In genomic region chr19:4282898-4283553, GRCm38 (mm10) we compare ENCODE assay signal across 8 mouse cellular contexts. TPM values are rescaled to one million over a fixed set of nuclear protein-coding genes. Genes with fewer than 3 reads are reported as not detected.
DNase-seq lines count a peak whose midpoint lies in the region; ATAC-seq and TF ChIP-seq lines count a peak whose summit lies in the region.

Ankrd13d (minus strand) TSS chr19:4283137.

- peak within 1 kb of the TSS; percentile 77 for H3K4me2 ChIP-seq in forebrain, embryonic 11.5 days (ENCODE audit: low read depth, low read length, severe bottlenecking)
- H3K4me2 ChIP-seq in heart, embryonic 15.5 days = peak within 1 kb of the TSS; percentile 85
- H3K4me2 ChIP-seq in liver, embryonic 13.5 days = peak within 1 kb of the TSS; percentile 78
- H3K4me2 ChIP-seq in stomach, embryonic 15.5 days = peak within 1 kb of the TSS; percentile 77

- H3K9me3 ChIP-seq in E14TG2a.4 (ENCODE audit: low read length) = no peaks in the 10 kb centered on the region
- H3K9me3 ChIP-seq in forebrain, embryonic 11.5 days (ENCODE audit: control insufficient read depth, low read length) = no peaks in the 10 kb centered on the region; the same call in 1 of the 2 replicates
- H3K9me3 ChIP-seq in heart, embryonic 15.5 days (replicated peaks) = no peaks in the 10 kb centered on the region
- H3K9me3 ChIP-seq in liver, embryonic 13.5 days (replicated peaks) = no peaks in the 10 kb centered on the region
- H3K9me3 ChIP-seq in stomach, embryonic 15.5 days = no peaks in the 10 kb centered on the region

- H3K9ac ChIP-seq in forebrain, embryonic 11.5 days (ENCODE audit: low read length) = peak within 1 kb of the TSS; percentile 57
- H3K9ac ChIP-seq in heart, embryonic 15.5 days = peak within 1 kb of the TSS; percentile 56
- peak within 1 kb of the TSS; percentile 56 for H3K9ac ChIP-seq in liver, embryonic 13.5 days
- peak within 1 kb of the TSS; percentile 14; the same call in 1 of the 2 replicates for H3K9ac ChIP-seq in stomach, embryonic 15.5 days

- WGBS in forebrain, embryonic 11.5 days = under 1% methylated on average over 50 of the region's 50 CpGs
- under 1% methylated on average over 50 of the region's 50 CpGs for WGBS in heart, embryonic 15.5 days
- under 1% methylated on average over 50 of the region's 50 CpGs for WGBS in liver, embryonic 13.5 days (ENCODE audit: insufficient replicate concordance)
- WGBS in stomach, embryonic 15.5 days = under 1% methylated on average over 48 of the region's 50 CpGs

- H3K4me3 ChIP-seq in E14TG2a.4 (replicated peaks; ENCODE audit: low read length) = peak within 1 kb of the TSS; percentile 83
- peak within 1 kb of the TSS; percentile 56 for H3K4me3 ChIP-seq in forebrain, embryonic 11.5 days (ENCODE audit: low read depth, low read length)
- peak within 1 kb of the TSS; percentile 66 for H3K4me3 ChIP-seq in heart, embryonic 15.5 days
- H3K4me3 ChIP-seq in liver, embryonic 13.5 days (replicated peaks) = peak within 1 kb of the TSS; percentile 65
- H3K4me3 ChIP-seq in stomach, embryonic 15.5 days (replicated peaks) = peak within 1 kb of the TSS; percentile 51

- H3K4me1 ChIP-seq in E14TG2a.4 (replicated peaks; ENCODE audit: low read depth, low read length) = peaks cover 57% of the 10 kb centered on the region
- peaks cover 6% of the 10 kb centered on the region; the same call in 1 of the 2 replicates for H3K4me1 ChIP-seq in forebrain, embryonic 11.5 days (replicated peaks; ENCODE audit: control insufficient read depth, insufficient read depth, low read length)
- peaks cover 10% of the 10 kb centered on the region for H3K4me1 ChIP-seq in heart, embryonic 15.5 days (replicated peaks)
- H3K4me1 ChIP-seq in liver, embryonic 13.5 days (replicated peaks) = peaks cover 21% of the 10 kb centered on the region
- H3K4me1 ChIP-seq in stomach, embryonic 15.5 days = no peaks in the 10 kb centered on the region

- ATAC-seq in forebrain, embryonic 11.5 days (replicated peaks; ENCODE audit: low FRiP score) = peak; percentile 95
- peak; percentile 93 for ATAC-seq in heart, embryonic 15.5 days (replicated peaks; ENCODE audit: insufficient number of reproducible peaks, insufficient read depth, low FRiP score, low read depth)
- peak; percentile 87 for ATAC-seq in liver, embryonic 13.5 days (ENCODE audit: low read depth)
- ATAC-seq in stomach, embryonic 15.5 days (ENCODE audit: insufficient read depth, low FRiP score, low read depth) = peak; percentile 93

- H3K27ac ChIP-seq in forebrain, embryonic 11.5 days (ENCODE audit: low read depth, low read length) = no peak within 1 kb of the TSS
- no peak within 1 kb of the TSS for H3K27ac ChIP-seq in heart, embryonic 15.5 days
- 0 out of 2 replicates have a peak within 1 kb of the TSS, but pooled peaks have one; percentile 10 for H3K27ac ChIP-seq in liver, embryonic 13.5 days
- H3K27ac ChIP-seq in stomach, embryonic 15.5 days = peak within 1 kb of the TSS; percentile 45; the same call in 1 of the 2 replicates

- DNase-seq in c-Kit-positive CD71-positive TER-119-negative erythroid progenitor cells, embryonic 14.5 days (ENCODE audit: low read depth) = peak; percentile 63
- peak; percentile 96 for DNase-seq in forebrain, embryonic 11.5 days (ENCODE audit: low spot score)
- DNase-seq in kidney, postnatal 25 days = peak; percentile 79 to 92
- peak; percentile 78 for DNase-seq in liver, embryonic 13.5 days
- DNase-seq in natural killer cell, adult 2 months (ENCODE audit: low spot score in 2 of 2) = peak; percentile 93 to 96

- peak; percentile 72 for TF ChIP-seq CTCF in E14TG2a.4 (conservative IDR thresholded peaks at IDR 0.05; ENCODE audit: low read length)

- peaks cover 15% of the 10 kb centered on the region for H3K27me3 ChIP-seq in E14TG2a.4 (ENCODE audit: insufficient read depth, low read length)
- peaks cover 3% of the 10 kb centered on the region; the same call in 1 of the 2 replicates for H3K27me3 ChIP-seq in forebrain, embryonic 11.5 days (ENCODE audit: control insufficient read depth, insufficient read depth, low read length)
- 0 out of 2 replicates have a peak, but pooled peaks cover 5% of the 10 kb centered on the region for H3K27me3 ChIP-seq in heart, embryonic 15.5 days
- H3K27me3 ChIP-seq in liver, embryonic 13.5 days = peaks cover 21% of the 10 kb centered on the region
- H3K27me3 ChIP-seq in stomach, embryonic 15.5 days (replicated peaks) = no peaks in the 10 kb centered on the region

- H3K36me3 ChIP-seq in E14TG2a.4 (ENCODE audit: insufficient read depth, low read length) = peaks cover 37% of the 10 kb centered on the region
- H3K36me3 ChIP-seq in forebrain, embryonic 11.5 days (ENCODE audit: control insufficient read depth, insufficient read depth, low read length) = no peaks in the 10 kb centered on the region; the same call in 1 of the 2 replicates
- H3K36me3 ChIP-seq in heart, embryonic 15.5 days = peaks cover 31% of the 10 kb centered on the region
- H3K36me3 ChIP-seq in liver, embryonic 13.5 days = peaks cover 27% of the 10 kb centered on the region
- H3K36me3 ChIP-seq in stomach, embryonic 15.5 days = peaks cover 29% of the 10 kb centered on the region

RNA-seq across cellular contexts. Expression of gene Ankrd13d, which starts in this region (rescaled TPM):
- 9.5 and 12.1 TPM in 2 replicates for polyA plus RNA-seq in forebrain, embryonic 11.5 days (2014; fragmentation: Nextera tagmentation; extraction: Ambion mirVana)
- polyA plus RNA-seq in heart, embryonic 15.5 days (2015; fragmentation: Nextera tagmentation; extraction: Ambion mirVana) = 1.1 and 2.7 TPM in 2 replicates
- 0.57 and 0.74 TPM in 2 replicates for polyA plus RNA-seq in liver, embryonic 13.5 days (2015; fragmentation: Nextera tagmentation; extraction: Ambion mirVana)
- 9.5 TPM in 2 replicates for polyA plus RNA-seq in stomach, embryonic 15.5 days (2015; fragmentation: Nextera tagmentation; extraction: Ambion mirVana)

Comparison
In these comparisons a context has a peak if more than half of its experiments do, and no peak if none do; other contexts are left out.
1. Peak in DNase-seq, ATAC-seq, H3K4me3 ChIP-seq, H3K27ac ChIP-seq, H3K9ac ChIP-seq and H3K4me2 ChIP-seq in liver, embryonic 13.5 days; RNA of the gene not detected or under 1 TPM.